Mouse (Mus musculus) limb, embryonic 11.5 days (tissue): Measurements from ENCODE around the gene Hnrnpl. TPM values are rescaled to one million over a fixed set of nuclear protein-coding genes. Genes with fewer than 3 reads are reported as not detected.

Experiments
- ATAC-seq: fragments of 200-750 bp; cut with Nextera tagmentation; 2 replicates; pipeline ENCODE4 v1.8.0; 2017; ENCODE audit warnings: low read depth; ENCODE audit not compliant: insufficient number of reproducible peaks, low FRiP score, low TSS enrichment
- DNase-seq: peaks from one replicate; pipeline ENCODE4 v3.0.0-alpha.2; 2015; ENCODE audit warnings: low spot score
- H3K27ac ChIP-seq: fragments of 300-500 bp; sonication (generic); replicated peaks from 2 replicates; pipeline ENCODE4 v1.5.1; 2014; ENCODE audit warnings: low read depth, mild to moderate bottlenecking, low read length
- H3K27me3 ChIP-seq: fragments of 300-500 bp; sonication (generic); 2 replicates; pipeline ENCODE4 v1.6.1; 2014; ENCODE audit warnings: mild to moderate bottlenecking, low read length, mixed read lengths; ENCODE audit not compliant: control insufficient read depth, insufficient read depth
- H3K36me3 ChIP-seq: fragments of 300-500 bp; sonication (generic); 2 replicates; pipeline ENCODE4 v1.6.1; 2014; ENCODE audit warnings: mild to moderate bottlenecking, low read length, moderate library complexity, mixed read lengths; ENCODE audit not compliant: control insufficient read depth, insufficient read depth
- H3K4me1 ChIP-seq: fragments of 300-500 bp; sonication (generic); 2 replicates; pipeline ENCODE4 v1.6.1; 2014; ENCODE audit warnings: low read length, mixed read lengths; ENCODE audit not compliant: control insufficient read depth, insufficient read depth
- H3K4me2 ChIP-seq: fragments of 300-500 bp; sonication (generic); 2 replicates; pipeline ENCODE4 v1.6.1; 2014; ENCODE audit warnings: low read depth, mild to moderate bottlenecking, moderate library complexity; ENCODE audit not compliant: severe bottlenecking
- H3K4me3 ChIP-seq: fragments of 300-500 bp; sonication (generic); 2 replicates; pipeline ENCODE4 v1.5.1; 2014; ENCODE audit warnings: low read depth, low read length
- H3K9ac ChIP-seq: fragments of 300-500 bp; sonication (generic); 2 replicates; pipeline ENCODE4 v1.6.1; 2014; ENCODE audit warnings: mild to moderate bottlenecking, low read length
- H3K9me3 ChIP-seq: fragments of 300-500 bp; sonication (generic); 2 replicates; pipeline ENCODE4 v1.6.1; 2016; ENCODE audit warnings: low read length; ENCODE audit not compliant: control insufficient read depth
- WGBS: fragments of 180-500 bp; shearing (Covaris S2); extraction: QIAGEN DNeasy Blood & Tissue Kit; methylation state at CpG from one replicate; pipeline ENCODE4 v1.1.7; 2014; 5-methylcytosine and 5-hydroxymethylcytosine counted together
- polyA plus RNA-seq: library from polyadenylated mRNA; unstranded; fragments of >200 nt; fragmentation: Nextera tagmentation; extraction: Ambion mirVana; gene quantifications from 2 replicates; pipeline ENCODE4 v1.2.1, GENCODE M21; 2014

Hnrnpl gene
- polyA plus RNA-seq, 1 experiment from 2014 or later: 362 TPM

DNA sequence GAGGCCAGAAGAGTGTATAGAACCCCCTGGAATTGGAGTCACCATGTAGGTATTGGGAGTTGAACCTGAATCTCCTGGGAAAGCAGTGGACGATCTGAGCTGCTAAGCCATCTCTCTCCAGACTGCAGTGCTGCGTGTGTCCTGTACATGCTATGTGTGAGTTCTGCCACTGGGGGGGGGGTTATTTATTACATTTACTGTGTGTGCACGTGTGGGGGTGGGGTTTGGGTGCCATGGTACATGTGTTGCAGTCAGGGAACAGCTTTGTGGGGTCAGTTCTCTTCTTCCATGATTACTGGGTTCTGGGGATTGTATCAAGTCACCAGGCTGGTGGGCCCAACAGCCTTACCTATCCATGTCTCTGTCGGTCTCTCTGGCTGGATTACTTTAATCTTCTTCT, 1.5 kb upstream of the Hnrnpl start:
- H3K9me3 ChIP-seq: no peaks in the 10 kb centered on the region

DNA sequence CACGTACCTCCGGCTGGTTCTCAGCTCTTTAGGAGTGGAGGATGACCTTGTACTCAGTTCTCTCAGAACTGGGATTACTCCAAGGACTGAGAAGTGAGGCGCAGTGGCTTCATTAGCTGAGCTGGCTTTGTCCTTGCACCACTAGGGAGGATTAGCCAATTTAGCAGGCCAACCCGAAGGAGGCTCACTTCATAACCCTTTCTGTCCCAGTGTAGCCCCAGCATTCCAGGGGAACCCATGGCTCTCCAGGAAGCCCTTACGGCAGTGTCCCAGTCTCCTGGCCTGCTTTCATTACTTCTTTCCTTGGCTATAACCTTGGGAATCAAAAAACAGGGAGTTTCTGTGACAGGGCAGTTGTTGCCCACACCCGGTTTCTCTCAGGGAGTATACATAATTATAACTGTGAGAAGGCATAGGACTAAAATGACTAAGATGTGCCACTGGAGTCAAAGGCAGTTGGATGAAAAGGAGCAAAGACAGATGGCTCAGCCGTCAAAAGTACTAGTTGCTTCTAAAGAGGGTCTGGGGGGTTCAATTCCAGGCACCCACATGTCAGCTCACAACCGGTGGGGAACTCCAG, 610 bp upstream of the Hnrnpl start:
- peak overlapping the region; percentile 97 for H3K4me2 ChIP-seq
- H3K27me3 ChIP-seq: no peaks in the 10 kb centered on the region
- peaks cover 27% of the 10 kb centered on the region for H3K4me1 ChIP-seq
- DNase-seq (no peak), ATAC-seq (no peak)
- H3K36me3 ChIP-seq: peaks cover 1% of the 10 kb centered on the region; the same call in 1 of the 2 replicates
- H3K27ac ChIP-seq: no peak overlapping the region; the same call in 1 of the 2 replicates
- H3K4me3 ChIP-seq: peak overlapping the region; percentile 76
- 52% methylated on average over 8 of the region's 8 CpGs for WGBS
- no peaks in the 10 kb centered on the region for H3K9me3 ChIP-seq
- peak overlapping the region; percentile 92; the same call in 1 of the 2 replicates for H3K9ac ChIP-seq

More for the DNA sequence above, 1.5 kb upstream of the Hnrnpl start:
- no peak overlapping the region for H3K9ac ChIP-seq
- no peak overlapping the region for H3K4me3 ChIP-seq
- ATAC-seq (no peak), DNase-seq (no peak)
- peaks cover 26% of the 10 kb centered on the region for H3K4me1 ChIP-seq
- H3K27me3 ChIP-seq: no peaks in the 10 kb centered on the region
- H3K4me2 ChIP-seq: no peak overlapping the region
- H3K27ac ChIP-seq: no peak overlapping the region
- WGBS: 86% methylated on average over 4 of the region's 4 CpGs
- no peaks in the 10 kb centered on the region; the same call in 1 of the 2 replicates for H3K36me3 ChIP-seq

DNA sequence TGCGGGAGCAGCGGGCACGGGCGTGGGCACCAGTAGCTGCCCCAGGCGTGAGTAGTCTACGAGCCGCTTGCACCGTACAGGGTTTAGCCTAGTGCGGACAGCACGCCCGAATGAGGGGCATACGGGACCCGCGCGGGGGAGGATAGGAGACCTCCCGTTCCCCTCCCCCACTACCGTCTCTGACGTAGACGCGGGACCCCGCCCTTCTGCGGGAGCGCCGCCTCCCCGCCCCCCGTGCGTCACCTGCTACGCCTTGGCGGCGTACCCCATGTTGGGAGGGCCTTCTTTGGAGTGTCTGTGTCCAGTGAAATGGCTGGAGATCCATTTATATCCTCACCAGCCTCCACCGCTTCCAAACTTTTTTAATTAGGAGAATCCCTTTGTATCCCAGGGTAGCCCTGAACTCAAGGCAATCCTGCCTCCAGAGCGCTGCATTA, 634 bp downstream of the Hnrnpl start:
- peaks cover 22% of the 10 kb centered on the region for H3K4me1 ChIP-seq
- peaks cover 14% of the 10 kb centered on the region for H3K36me3 ChIP-seq
- H3K9me3 ChIP-seq: no peaks in the 10 kb centered on the region
- peak overlapping the region; percentile 99 for H3K27ac ChIP-seq
- H3K27me3 ChIP-seq: no peaks in the 10 kb centered on the region
- under 1% methylated on average over 29 of the region's 32 CpGs for WGBS
- ATAC-seq: peak; percentile 66
- peak overlapping the region; percentile 76 for H3K4me3 ChIP-seq
- H3K9ac ChIP-seq: peak overlapping the region; percentile 92
- peak; percentile 95 for DNase-seq
- H3K4me2 ChIP-seq: peak overlapping the region; percentile 97

DNA sequence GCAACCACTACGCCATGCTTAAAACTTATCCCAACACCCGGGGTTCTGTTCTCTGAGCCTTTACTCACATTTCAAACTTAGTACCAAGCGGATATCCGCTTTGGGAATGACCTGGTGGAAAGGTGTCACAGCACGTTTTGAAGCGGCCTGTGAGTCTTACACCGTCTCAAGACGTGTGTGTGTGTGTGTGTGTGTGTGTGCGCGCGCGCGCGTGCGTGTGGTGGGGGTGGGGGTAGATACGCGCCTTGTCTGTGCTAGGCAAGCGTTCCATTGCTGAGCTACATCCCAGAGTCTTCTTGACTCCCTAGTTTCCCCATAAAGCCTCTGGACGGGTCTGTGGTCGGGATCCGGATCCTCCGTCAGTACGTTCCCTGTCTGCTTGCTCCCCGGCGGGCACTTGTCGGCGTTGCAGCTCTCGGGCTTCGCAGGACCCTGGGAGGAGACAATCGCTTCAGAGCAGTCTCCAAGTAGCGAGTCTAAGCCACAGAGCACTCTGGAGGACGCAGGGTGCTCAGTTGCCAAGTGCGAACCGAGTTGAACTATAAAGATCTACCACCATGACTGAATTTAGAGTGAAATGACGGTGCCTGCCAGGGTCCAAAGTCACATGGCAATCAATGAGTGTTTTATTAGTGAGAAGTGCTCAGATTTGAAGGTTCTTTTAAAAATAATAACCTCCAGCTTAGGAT, 1.2 kb downstream of the Hnrnpl start:
- peaks cover 16% of the 10 kb centered on the region for H3K36me3 ChIP-seq
- peaks cover 20% of the 10 kb centered on the region for H3K4me1 ChIP-seq
- under 1% methylated on average over 35 of the region's 35 CpGs for WGBS
- peak overlapping the region; percentile 92 for H3K9ac ChIP-seq
- peak; percentile 14; the same call in 1 of the 2 replicates for ATAC-seq
- DNase-seq: no peak
- H3K4me3 ChIP-seq: peak overlapping the region; percentile 76
- no peaks in the 10 kb centered on the region for H3K9me3 ChIP-seq
- peak overlapping the region; percentile 97 for H3K4me2 ChIP-seq
- H3K27me3 ChIP-seq: no peaks in the 10 kb centered on the region
- peak overlapping the region; percentile 99 for H3K27ac ChIP-seq

DNA sequence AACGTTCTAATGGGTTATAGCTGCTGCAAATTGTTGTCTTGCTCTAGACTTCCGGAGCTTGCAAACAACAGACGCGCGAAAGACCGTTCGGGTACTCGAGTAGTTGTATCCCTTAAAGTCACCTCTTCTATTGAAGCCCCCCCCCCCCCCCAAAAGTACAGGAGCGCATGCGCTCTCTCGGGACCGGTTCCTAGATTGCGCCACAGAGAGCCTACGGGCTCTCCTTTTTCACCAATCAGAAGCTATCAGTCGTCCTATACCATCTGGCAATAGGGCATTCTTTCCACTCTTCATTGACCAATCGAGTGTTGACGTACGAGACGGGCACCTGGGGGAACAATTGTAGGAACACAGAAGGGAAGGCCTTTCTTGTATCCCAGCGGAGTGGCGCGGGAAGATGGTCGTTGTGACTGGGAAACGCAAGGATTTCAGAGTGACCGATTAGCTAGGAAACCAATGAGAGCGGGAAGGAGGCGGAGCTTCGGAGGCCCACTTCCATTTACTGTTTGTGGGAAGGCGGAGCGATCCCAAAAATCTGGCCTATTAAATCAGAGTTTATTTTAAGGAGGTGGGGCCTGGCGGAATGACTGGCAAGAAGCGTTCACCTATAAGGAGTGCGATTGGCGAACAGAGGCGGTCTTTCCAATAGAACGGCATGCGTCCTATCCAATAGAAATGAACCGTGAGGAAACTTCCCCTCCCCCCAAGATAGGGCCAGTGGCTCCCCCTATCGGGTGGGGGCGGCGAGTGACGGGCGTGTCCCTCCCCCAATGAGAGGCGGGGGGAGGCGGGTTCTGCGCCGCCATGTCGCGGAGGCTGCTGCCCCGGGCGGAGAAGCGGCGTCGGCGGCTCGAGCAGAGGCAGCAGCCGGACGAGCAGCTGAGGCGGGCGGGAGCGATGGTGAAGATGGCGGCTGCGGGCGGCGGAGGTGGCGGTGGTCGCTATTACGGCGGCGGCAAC, 2.0 kb downstream of the Hnrnpl start:
- H3K9me3 ChIP-seq: no peaks in the 10 kb centered on the region
- WGBS: under 1% methylated on average over 70 of the region's 70 CpGs
- peak overlapping the region; percentile 96 for H3K9ac ChIP-seq
- H3K4me3 ChIP-seq: peak overlapping the region; percentile 85
- ATAC-seq (peak; percentile 93), DNase-seq (peak; percentile 99)
- peak overlapping the region; percentile 99 for H3K27ac ChIP-seq
- H3K36me3 ChIP-seq: peaks cover 23% of the 10 kb centered on the region
- H3K4me2 ChIP-seq: peak overlapping the region; percentile 97
- no peaks in the 10 kb centered on the region for H3K27me3 ChIP-seq
- H3K4me1 ChIP-seq: peaks cover 20% of the 10 kb centered on the region

DNA sequence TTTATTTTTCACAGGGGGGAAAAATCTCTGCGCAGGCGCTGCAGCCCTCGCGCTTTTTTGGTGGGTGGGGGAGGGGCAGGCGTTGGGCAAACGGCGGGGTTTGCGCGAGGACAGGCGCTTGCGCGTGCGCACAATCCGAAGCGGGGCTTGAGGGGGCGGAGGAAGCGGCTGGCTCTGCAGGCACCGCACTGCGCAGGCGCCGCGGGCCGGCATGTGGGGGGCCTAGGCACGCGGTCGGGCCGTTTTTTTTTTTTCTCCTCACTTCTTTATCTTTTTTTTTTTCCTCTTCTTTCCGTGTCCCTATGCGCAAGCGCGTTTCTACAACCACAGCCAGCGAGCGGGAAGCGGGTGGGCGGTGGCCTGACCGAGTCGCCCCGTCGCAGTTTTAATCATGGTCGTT, 2.9 kb downstream of the Hnrnpl start:
- Histone ChIP-seq H3K36me3 (peaks cover 32% of the 10 kb centered on the region), H3K27ac (peak overlapping the region; percentile 98), H3K9ac (peak overlapping the region; percentile 96), H3K4me2 (peak overlapping the region; percentile 90), H3K4me3 (peak overlapping the region; percentile 85), H3K4me1 (peaks cover 23% of the 10 kb centered on the region), H3K27me3 (no peaks in the 10 kb centered on the region), H3K9me3 (no peaks in the 10 kb centered on the region)
- ATAC-seq (no peak), DNase-seq (peak; percentile 94)
- under 1% methylated on average over 40 of the region's 40 CpGs for WGBS

DNA sequence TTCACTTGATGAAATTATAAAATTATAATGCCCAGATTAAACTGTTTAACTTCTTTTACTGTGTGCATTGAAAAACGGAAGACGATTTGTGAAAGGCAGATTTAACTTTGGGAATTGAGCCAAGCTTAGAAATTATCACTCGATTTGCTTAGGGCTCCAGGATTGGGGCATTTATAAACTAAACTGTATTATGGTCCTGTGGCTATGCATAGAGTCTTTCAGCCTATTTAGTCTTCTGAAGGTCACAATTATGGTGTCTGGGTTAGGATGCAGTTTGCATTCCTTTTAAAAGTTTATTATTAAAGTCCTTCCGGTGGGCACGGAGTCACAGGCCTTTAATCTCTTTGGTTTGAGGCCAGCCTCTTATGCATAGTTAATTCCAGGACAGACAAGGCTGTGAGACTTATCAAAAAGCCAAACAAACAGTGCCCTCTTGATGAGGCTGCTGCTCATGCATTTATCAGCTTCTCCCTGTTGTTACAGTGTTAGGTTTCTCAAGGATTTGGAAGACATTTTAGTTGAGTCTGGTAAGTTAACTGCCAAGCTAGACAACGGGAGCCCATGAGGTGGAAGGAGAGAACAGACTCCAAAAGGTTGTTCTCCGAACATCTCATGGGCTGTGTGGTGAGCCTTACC, 3.4 kb downstream of the Hnrnpl start:
- 11% methylated on average over 7 of the region's 7 CpGs for WGBS
- peak overlapping the region; percentile 90 for H3K4me2 ChIP-seq
- H3K27ac ChIP-seq: no peak overlapping the region
- peaks cover 37% of the 10 kb centered on the region for H3K36me3 ChIP-seq
- H3K9ac ChIP-seq: peak overlapping the region; percentile 96
- no peaks in the 10 kb centered on the region for H3K9me3 ChIP-seq
- DNase-seq: no peak
- no peak for ATAC-seq
- H3K4me3 ChIP-seq: peak overlapping the region; percentile 85
- H3K4me1 ChIP-seq: peaks cover 23% of the 10 kb centered on the region
- H3K27me3 ChIP-seq: no peaks in the 10 kb centered on the region
